Mouse (Mus musculus) intestine, embryonic 16.5 days (tissue): Measurements from ENCODE around the gene Plppr5. TPM values are rescaled to one million over a fixed set of nuclear protein-coding genes. Genes with fewer than 3 reads are reported as not detected.

ENCODE experiments used
- ATAC-seq: fragments of 200-750 bp; cut with Nextera tagmentation; 2 replicates; pipeline ENCODE4 v1.8.0; 2017; ENCODE audit warnings: moderate TSS enrichment, moderate library complexity
- H3K27ac ChIP-seq: fragments of 300-500 bp; sonication (generic); 2 replicates; pipeline ENCODE4 v1.5.1; 2014; ENCODE audit warnings: mild to moderate bottlenecking, low read length
- H3K27me3 ChIP-seq: fragments of 300-500 bp; sonication (generic); replicated peaks from 2 replicates; pipeline ENCODE4 v1.6.1; 2014; ENCODE audit warnings: low read length, control low read depth, mixed read lengths; ENCODE audit not compliant: control insufficient read depth, insufficient read depth
- H3K36me3 ChIP-seq: fragments of 300-500 bp; sonication (generic); 2 replicates; pipeline ENCODE4 v1.6.1; 2014; ENCODE audit warnings: low read length, control low read depth; ENCODE audit not compliant: control insufficient read depth, insufficient read depth
- H3K4me1 ChIP-seq: fragments of 300-500 bp; sonication (generic); 2 replicates; pipeline ENCODE4 v1.6.1; 2014; ENCODE audit warnings: low read length, control low read depth, mixed read lengths; ENCODE audit not compliant: control insufficient read depth, insufficient read depth
- H3K4me2 ChIP-seq: fragments of 300-500 bp; sonication (generic); 2 replicates; pipeline ENCODE4 v1.6.1; 2014; ENCODE audit warnings: low read depth, low read length, control low read depth
- H3K4me3 ChIP-seq: fragments of 300-500 bp; sonication (generic); 2 replicates; pipeline ENCODE4 v1.5.1; 2014; ENCODE audit warnings: mild to moderate bottlenecking, low read length
- H3K9ac ChIP-seq: fragments of 300-500 bp; sonication (generic); 2 replicates; pipeline ENCODE4 v1.6.1; 2014; ENCODE audit warnings: low read depth, low read length
- H3K9me3 ChIP-seq: fragments of 300-500 bp; sonication (generic); 2 replicates; pipeline ENCODE4 v1.6.1; 2016; ENCODE audit warnings: low read length, control low read depth; ENCODE audit not compliant: control insufficient read depth
- WGBS: fragments of 180-500 bp; shearing (Covaris S2); extraction: QIAGEN DNeasy Blood & Tissue Kit; methylation state at CpG from one replicate; pipeline ENCODE4 v1.1.7; 2014; 5-methylcytosine and 5-hydroxymethylcytosine counted together
- polyA plus RNA-seq: library from polyadenylated mRNA; unstranded; fragments of >200 nt; fragmentation: Nextera tagmentation; extraction: Ambion mirVana; gene quantifications from 2 replicates; pipeline ENCODE4 v1.2.1, GENCODE M21; 2015

The Plppr5 gene
- polyA plus RNA-seq: 1.0 and 1.2 TPM in 2 replicates

- H3K9me3 ChIP-seq: no peaks in the 10 kb centered on the region
- H3K27me3 ChIP-seq: peaks cover 21% of the 10 kb centered on the region
- peak within 1 kb of the TSS; percentile 65 for H3K9ac ChIP-seq
- H3K4me3 ChIP-seq: peak within 1 kb of the TSS; percentile 54
- no peak within 1 kb of the TSS for H3K27ac ChIP-seq
- H3K36me3 ChIP-seq: no peaks in the 10 kb centered on the region
- H3K4me1 ChIP-seq: peaks cover 4% of the 10 kb centered on the region; the same call in 1 of the 2 replicates
- WGBS: 23% methylated on average over 20 of the region's 20 CpGs
- H3K4me2 ChIP-seq: peak within 1 kb of the TSS; percentile 92
- ATAC-seq: peak; percentile 75
Measured at GRCm38 (mm10) chr3:117574529-117575252, at the start of gene Plppr5. Plppr5 (plus strand) TSS chr3:117574836.

- Histone ChIP-seq H3K27ac (no peak overlapping the region), H3K9ac (no peak overlapping the region), H3K9me3 (no peaks in the 10 kb centered on the region), H3K4me2 (no peak overlapping the region), H3K4me3 (no peak overlapping the region), H3K4me1 (no peaks in the 10 kb centered on the region), H3K27me3 (no peaks in the 10 kb centered on the region), H3K36me3 (no peaks in the 10 kb centered on the region)
- WGBS: 80% methylated on average over 5 of the region's 5 CpGs
- ATAC-seq: no peak
Measured at GRCm38 (mm10) chr3:117549899-117550298, 24.7 kb upstream of the Plppr5 start.

- 87% methylated on average over 4 of the region's 4 CpGs for whole genome bisulfite sequencing
- no peaks in the 10 kb centered on the region for H3K4me1 ChIP-seq
- no peak overlapping the region for H3K9ac ChIP-seq
- no peaks in the 10 kb centered on the region for H3K36me3 ChIP-seq
- no peak overlapping the region for H3K4me2 ChIP-seq
- no peak for ATAC-seq
- no peaks in the 10 kb centered on the region for H3K9me3 ChIP-seq
- no peak overlapping the region for H3K27ac ChIP-seq
- no peak overlapping the region for H3K4me3 ChIP-seq
- no peaks in the 10 kb centered on the region for H3K27me3 ChIP-seq
Measured at GRCm38 (mm10) chr3:117550526-117550925, 24.1 kb upstream of the Plppr5 start.

- no peak overlapping the region for H3K9ac ChIP-seq
- no peaks in the 10 kb centered on the region for H3K36me3 ChIP-seq
- H3K4me3 ChIP-seq: no peak overlapping the region
- no peak overlapping the region for H3K4me2 ChIP-seq
- 58% methylated on average over 1 of the region's 1 CpGs for WGBS
- H3K27me3 ChIP-seq: no peaks in the 10 kb centered on the region
- no peaks in the 10 kb centered on the region for H3K9me3 ChIP-seq
- no peak for ATAC-seq
- no peaks in the 10 kb centered on the region for H3K4me1 ChIP-seq
- no peak overlapping the region for H3K27ac ChIP-seq
Measured at GRCm38 (mm10) chr3:117556972-117557371, 17.7 kb upstream of the Plppr5 start.

- Histone ChIP-seq H3K27ac (no peak overlapping the region), H3K9me3 (no peaks in the 10 kb centered on the region), H3K4me3 (peak overlapping the region; percentile 54), H3K9ac (peak overlapping the region; percentile 65), H3K27me3 (peaks cover 21% of the 10 kb centered on the region), H3K36me3 (no peaks in the 10 kb centered on the region), H3K4me2 (peak overlapping the region; percentile 92), H3K4me1 (peaks cover 4% of the 10 kb centered on the region; the same call in 1 of the 2 replicates)
- peak; percentile 73 for ATAC-seq
- WGBS: under 1% methylated on average over 69 of the region's 74 CpGs
Measured at GRCm38 (mm10) chr3:117575253-117575927, 754 bp downstream of the Plppr5 start.

- peaks cover 4% of the 10 kb centered on the region; the same call in 1 of the 2 replicates for H3K4me1 ChIP-seq
- H3K9ac ChIP-seq: peak overlapping the region; percentile 65; the same call in 1 of the 2 replicates
- WGBS: 28% methylated on average over 3 of the region's 3 CpGs
- no peak for ATAC-seq
- no peaks in the 10 kb centered on the region for H3K9me3 ChIP-seq
- peaks cover 21% of the 10 kb centered on the region for H3K27me3 ChIP-seq
- peak overlapping the region; percentile 54 for H3K4me3 ChIP-seq
- H3K36me3 ChIP-seq: no peaks in the 10 kb centered on the region
- H3K4me2 ChIP-seq: peak overlapping the region; percentile 92
- no peak overlapping the region for H3K27ac ChIP-seq
Measured at GRCm38 (mm10) chr3:117575928-117576254, 1.3 kb downstream of the Plppr5 start.

GRCm38 (mm10) chr3:117577349-117577748 lies 2.7 kb downstream of the Plppr5 start:
- no peak overlapping the region for H3K27ac ChIP-seq
- 83% methylated on average over 2 of the region's 2 CpGs for WGBS
- no peaks in the 10 kb centered on the region for H3K36me3 ChIP-seq
- H3K9me3 ChIP-seq: no peaks in the 10 kb centered on the region
- no peak overlapping the region for H3K4me3 ChIP-seq
- no peak for ATAC-seq
- H3K4me1 ChIP-seq: peaks cover 4% of the 10 kb centered on the region; the same call in 1 of the 2 replicates
- peaks cover 21% of the 10 kb centered on the region for H3K27me3 ChIP-seq
- no peak overlapping the region for H3K4me2 ChIP-seq
- no peak overlapping the region for H3K9ac ChIP-seq

- Histone ChIP-seq H3K9ac (no peak overlapping the region), H3K4me2 (no peak overlapping the region), H3K4me3 (no peak overlapping the region), H3K36me3 (no peaks in the 10 kb centered on the region), H3K27ac (no peak overlapping the region), H3K4me1 (no peaks in the 10 kb centered on the region), H3K9me3 (no peaks in the 10 kb centered on the region), H3K27me3 (no peaks in the 10 kb centered on the region)
- no peak for ATAC-seq
- 86% methylated on average over 2 of the region's 2 CpGs for WGBS
Measured at GRCm38 (mm10) chr3:117582628-117583027, 8.0 kb downstream of the Plppr5 start.

GRCm38 (mm10) chr3:117602404-117602803 lies 27.8 kb downstream of the Plppr5 start:
- WGBS: 71% methylated on average over 1 of the region's 1 CpGs
- no peak overlapping the region for H3K4me3 ChIP-seq
- no peak for ATAC-seq

More at GRCm38 (mm10) chr3:117602404-117602803, 27.8 kb downstream of the Plppr5 start:
- Histone ChIP-seq H3K4me1 (peaks cover 2% of the 10 kb centered on the region; the same call in 1 of the 2 replicates), H3K4me2 (no peak overlapping the region), H3K36me3 (no peaks in the 10 kb centered on the region), H3K27ac (no peak overlapping the region), H3K27me3 (no peaks in the 10 kb centered on the region), H3K9ac (no peak overlapping the region), H3K9me3 (no peaks in the 10 kb centered on the region)
